Mouse (Mus musculus) liver, embryonic 18 days (tissue): ENCODE data around the gene Ush1g. TPM values are rescaled to one million over a fixed set of nuclear protein-coding genes. Genes with fewer than 3 reads are reported as not detected.

Source experiments
- polyA plus RNA-seq: library from polyadenylated mRNA; depleted of rRNA; stranded (reverse); fragments of >200 nt; gene quantifications from 2 replicates; pipeline ENCODE4 v1.2.3, GENCODE M21; 2012; rRNA removed

Ush1g gene
- polyA plus RNA-seq, result 0.10 and 0.12 TPM in 2 replicates

GRCm38 (mm10) chr11:115321906-115322693 lies at the start of gene Ush1g:
Gene Ush1g (minus strand): TSS chr11:115322041.

GRCm38 (mm10) chr11:115367395-115367944 lies 45.6 kb upstream of the Ush1g start, which contains the start of gene Hid1:
Gene Hid1 (minus strand): TSS chr11:115367756.

GRCm38 (mm10) chr11:115334531-115334930 lies 12.7 kb upstream of the Ush1g start, which contains the start of gene Otop3:
Gene Otop3 (plus strand): TSS chr11:115334731.

GRCm38 (mm10) chr11:115306863-115307262 lies 15.0 kb downstream of the Ush1g start, which contains the start of gene Otop2:
Gene Otop2 (plus strand): TSS chr11:115307163.

GRCm38 (mm10) chr11:115297214-115297826 lies 24.5 kb downstream of the Ush1g start, which contains the start of gene Fads6:
Gene Fads6 (minus strand): TSS chr11:115297663.

GRCm38 (mm10) chr11:115276780-115277603 lies 44.8 kb downstream of the Ush1g start, which contains the start of gene Fdxr:
Gene Fdxr (minus strand): TSS chr11:115277050.

GRCm38 (mm10) chr11:115267061-115267883 lies 54.6 kb downstream of the Ush1g start, which contains the start of gene Grin2c:
Gene Grin2c (minus strand): TSS chr11:115267243.

Other genes with a start within 250 kb of the Ush1g start
- 2.2 and 2.3 TPM in 2 replicates for gene Rab37, start 230.6 kb downstream of the Ush1g start, polyA plus RNA-seq
- 13.1 and 17.7 TPM in 2 replicates for gene Cd300lf, start 188.0 kb downstream of the Ush1g start, polyA plus RNA-seq
- 53.4 and 55.4 TPM in 2 replicates for gene Slc9a3r1, start 158.7 kb downstream of the Ush1g start, polyA plus RNA-seq
- 1.8 and 2.1 TPM in 2 replicates for gene Tmem104, start 134.6 kb downstream of the Ush1g start, polyA plus RNA-seq
- gene Nat9, start 134.2 kb downstream of the Ush1g start, polyA plus RNA-seq, result 12.4 and 14.7 TPM in 2 replicates
- 0.14 and 0.21 TPM in 2 replicates for gene Grin2c, start 54.8 kb downstream of the Ush1g start, polyA plus RNA-seq
- gene Fdxr, start 45.0 kb downstream of the Ush1g start, polyA plus RNA-seq, result 14.1 and 14.7 TPM in 2 replicates
- 14.5 and 16.9 TPM in 2 replicates for gene Fads6, start 24.4 kb downstream of the Ush1g start, polyA plus RNA-seq
- gene Otop2, start 14.9 kb downstream of the Ush1g start, polyA plus RNA-seq, result 0.05 and 0.07 TPM in 2 replicates
- not detected in 2 replicates for gene Otop3, start 12.7 kb upstream of the Ush1g start, polyA plus RNA-seq
- 1.3 TPM in 2 replicates for gene Hid1, start 45.7 kb upstream of the Ush1g start, polyA plus RNA-seq
- 2.1 and 2.4 TPM in 2 replicates for gene Cdr2l, start 59.9 kb upstream of the Ush1g start, polyA plus RNA-seq
- 36.1 and 39.1 TPM in 2 replicates for gene Mrpl58, start 81.7 kb upstream of the Ush1g start, polyA plus RNA-seq
- 331 and 347 TPM in 2 replicates for gene Atp5h, start 97.9 kb upstream of the Ush1g start, polyA plus RNA-seq
- gene Kctd2, start 98.1 kb upstream of the Ush1g start, polyA plus RNA-seq, result 8.1 and 9.0 TPM in 2 replicates
- 0.61 and 0.77 TPM in 2 replicates for gene Trim80, start 118.5 kb upstream of the Ush1g start, polyA plus RNA-seq
- gene Slc16a5, start 140.4 kb upstream of the Ush1g start, polyA plus RNA-seq, result 2.1 TPM in 2 replicates
- gene Armc7, start 153.6 kb upstream of the Ush1g start, polyA plus RNA-seq, result 2.9 and 3.0 TPM in 2 replicates
- 24.7 and 29.0 TPM in 2 replicates for gene Nt5c, start 169.8 kb upstream of the Ush1g start, polyA plus RNA-seq
- gene Jpt1, start 192.3 kb upstream of the Ush1g start, polyA plus RNA-seq, result 89.7 and 90.7 TPM in 2 replicates
- gene Sumo2, start 214.2 kb upstream of the Ush1g start, polyA plus RNA-seq, result 133 and 136 TPM in 2 replicates
- 52.3 and 55.6 TPM in 2 replicates for gene Nup85, start 242.4 kb upstream of the Ush1g start, polyA plus RNA-seq